Mouse (Mus musculus): ENCODE data around the gene Atxn2l. TPM values are rescaled to one million over a fixed set of nuclear protein-coding genes. Genes with fewer than 3 reads are reported as not detected.

Atxn2l gene
- polyA plus RNA-seq, 1 experiment from 2014 or later, result 30.3 TPM

DNA sequence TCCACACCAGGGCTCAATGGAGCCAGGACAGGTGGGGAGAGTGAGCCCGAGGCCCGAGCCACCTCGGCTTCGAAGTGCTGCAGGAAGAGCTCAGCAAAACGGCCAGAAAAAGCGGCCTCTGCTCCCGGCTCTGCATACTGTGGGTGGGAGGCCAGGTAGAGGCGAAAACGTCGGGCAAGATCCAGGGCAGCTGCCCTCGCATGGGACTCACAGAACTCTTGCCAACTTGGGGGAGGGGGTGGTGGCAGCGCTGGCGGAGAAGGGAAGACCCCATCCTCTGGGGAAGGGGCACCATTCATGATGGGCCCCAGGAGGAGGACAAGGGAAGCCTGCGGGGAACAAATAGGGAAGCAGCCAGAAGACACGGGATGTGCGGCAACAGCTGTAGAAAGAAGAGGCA, 30.5 kb downstream of the Atxn2l start:
- Histone ChIP-seq H3K4me1 (replicated peaks; ENCODE audit: insufficient read depth, low read length) (peaks cover 17% of the 10 kb centered on the region; the same call in 1 of the 2 replicates), H3K27ac (no peak overlapping the region), H3K9ac (ENCODE audit: low read depth, low read length) (no peak overlapping the region), H3K36me3 (ENCODE audit: insufficient read depth, low read length) (peaks cover 46% of the 10 kb centered on the region), H3K9me3 (replicated peaks; ENCODE audit: low read length) (no peaks in the 10 kb centered on the region), H3K4me2 (ENCODE audit: low read length) (no peak overlapping the region), H3K27me3 (ENCODE audit: insufficient read depth, low read length) (no peaks in the 10 kb centered on the region), H3K4me3 (replicated peaks; ENCODE audit: low read depth, low read length) (no peak overlapping the region)
- ATAC-seq (replicated peaks; ENCODE audit: low FRiP score, low read depth) (no peak), DNase-seq (ENCODE audit: low spot score) (no peak)
- WGBS, result 92% methylated on average over 16 of the region's 16 CpGs
- TF ChIP-seq CTCF (IDR thresholded peaks at IDR 0.05; ENCODE audit: low read depth), result no peak

DNA sequence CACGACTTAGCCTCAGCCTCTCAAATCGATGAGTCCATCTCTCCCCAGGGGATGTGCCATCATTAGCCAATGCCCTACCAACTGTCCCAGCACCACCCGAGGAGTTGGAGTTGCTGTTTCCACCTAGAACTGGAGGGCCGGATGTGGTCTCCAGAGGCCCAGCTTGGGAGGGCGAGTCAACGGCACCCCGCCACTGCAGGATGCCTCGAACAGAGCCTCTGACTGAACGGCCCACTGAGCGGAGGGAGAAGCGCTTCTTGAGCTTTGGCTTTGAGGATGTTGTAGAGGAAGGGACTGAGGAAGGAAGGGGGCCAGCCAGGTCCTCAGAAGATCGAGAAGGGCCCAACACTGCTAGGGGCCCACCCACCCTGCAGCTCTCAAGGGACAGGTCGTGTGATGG, 30.9 kb downstream of the Atxn2l start:
- WGBS, result 81% methylated on average over 13 of the region's 13 CpGs
- DNase-seq (ENCODE audit: low spot score), result no peak
- Histone ChIP-seq H3K9me3 (replicated peaks; ENCODE audit: low read length) (no peaks in the 10 kb centered on the region), H3K4me2 (ENCODE audit: low read length) (no peak overlapping the region), H3K4me1 (replicated peaks; ENCODE audit: insufficient read depth, low read length) (peaks cover 17% of the 10 kb centered on the region; the same call in 1 of the 2 replicates), H3K4me3 (replicated peaks; ENCODE audit: low read depth, low read length) (no peak overlapping the region), H3K27me3 (ENCODE audit: insufficient read depth, low read length) (no peaks in the 10 kb centered on the region), H3K9ac (ENCODE audit: low read depth, low read length) (no peak overlapping the region), H3K36me3 (ENCODE audit: insufficient read depth, low read length) (peaks cover 51% of the 10 kb centered on the region), H3K27ac (no peak overlapping the region)
- ATAC-seq (replicated peaks; ENCODE audit: low FRiP score, low read depth), result no peak
- no peak for TF ChIP-seq CTCF (IDR thresholded peaks at IDR 0.05; ENCODE audit: low read depth)

DNA sequence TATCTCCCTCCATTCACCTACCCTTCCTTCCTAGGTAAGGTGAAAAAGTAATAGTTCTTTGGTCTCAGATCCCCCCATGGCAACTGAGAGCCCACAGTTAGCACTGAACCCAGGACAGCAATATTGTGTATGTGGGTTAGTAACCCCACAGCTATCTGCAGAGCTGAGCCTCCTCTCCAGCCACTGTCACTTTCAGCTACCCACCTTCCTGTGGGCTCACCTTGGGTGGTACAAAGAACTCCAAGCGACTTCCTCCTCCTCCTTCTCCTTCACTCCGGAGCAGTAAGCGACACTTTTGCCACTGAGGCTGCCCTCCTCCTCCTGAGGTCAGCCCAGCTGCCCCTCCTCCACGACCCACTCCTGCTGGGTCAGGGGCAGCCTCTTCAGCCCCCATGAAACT, 31.4 kb downstream of the Atxn2l start:
- Histone ChIP-seq H3K4me3 (replicated peaks; ENCODE audit: low read depth, low read length) (no peak overlapping the region), H3K4me2 (ENCODE audit: low read length) (no peak overlapping the region), H3K9me3 (replicated peaks; ENCODE audit: low read length) (no peaks in the 10 kb centered on the region), H3K36me3 (ENCODE audit: insufficient read depth, low read length) (peaks cover 55% of the 10 kb centered on the region), H3K9ac (ENCODE audit: low read depth, low read length) (no peak overlapping the region), H3K4me1 (replicated peaks; ENCODE audit: insufficient read depth, low read length) (peaks cover 17% of the 10 kb centered on the region; the same call in 1 of the 2 replicates), H3K27ac (no peak overlapping the region), H3K27me3 (ENCODE audit: insufficient read depth, low read length) (no peaks in the 10 kb centered on the region)
- ATAC-seq (replicated peaks; ENCODE audit: low FRiP score, low read depth) (no peak), DNase-seq (ENCODE audit: low spot score) (no peak)
- no peak for TF ChIP-seq CTCF (IDR thresholded peaks at IDR 0.05; ENCODE audit: low read depth)
- WGBS, result 68% methylated on average over 4 of the region's 4 CpGs

GRCm38 (mm10) chr7:126471361-126471760, 31.9 kb downstream of the Atxn2l start:
- no peak overlapping the region for H3K9ac ChIP-seq (ENCODE audit: low read depth, low read length)
- H3K36me3 ChIP-seq (ENCODE audit: insufficient read depth, low read length), result peaks cover 55% of the 10 kb centered on the region
- 84% methylated on average over 5 of the region's 5 CpGs for WGBS
- DNase-seq (ENCODE audit: low spot score), result no peak
- ATAC-seq (replicated peaks; ENCODE audit: low FRiP score, low read depth), result no peak
- H3K4me3 ChIP-seq (replicated peaks; ENCODE audit: low read depth, low read length), result no peak overlapping the region
- no peaks in the 10 kb centered on the region for H3K9me3 ChIP-seq (replicated peaks; ENCODE audit: low read length)
- H3K27ac ChIP-seq, result no peak overlapping the region
- TF ChIP-seq CTCF (IDR thresholded peaks at IDR 0.05; ENCODE audit: low read depth), result no peak
- peaks cover 17% of the 10 kb centered on the region; the same call in 1 of the 2 replicates for H3K4me1 ChIP-seq (replicated peaks; ENCODE audit: insufficient read depth, low read length)
- no peak overlapping the region for H3K4me2 ChIP-seq (ENCODE audit: low read length)
- H3K27me3 ChIP-seq (ENCODE audit: insufficient read depth, low read length), result no peaks in the 10 kb centered on the region

DNA sequence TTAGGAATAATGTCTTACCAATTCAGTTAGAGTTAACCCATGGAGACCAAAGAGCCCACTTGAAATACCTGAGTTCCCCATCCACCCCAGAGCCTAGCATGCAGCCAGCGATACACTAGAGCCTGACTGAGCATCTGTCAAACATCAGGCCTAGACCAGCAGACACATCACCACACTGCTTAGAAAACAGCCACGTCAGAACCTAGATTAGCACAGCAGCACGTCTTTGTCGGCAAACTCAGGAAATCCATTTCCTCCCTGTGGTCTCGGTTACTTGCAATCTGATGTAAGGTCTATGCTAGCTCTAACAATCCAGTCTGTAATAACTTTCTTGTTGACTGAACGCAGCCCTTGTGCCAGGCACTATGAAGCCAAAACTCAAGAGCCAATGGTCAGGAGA, 33.2 kb downstream of the Atxn2l start:
- Histone ChIP-seq H3K4me1 (replicated peaks; ENCODE audit: insufficient read depth, low read length) (peaks cover 11% of the 10 kb centered on the region; the same call in 1 of the 2 replicates), H3K9ac (ENCODE audit: low read depth, low read length) (no peak overlapping the region), H3K9me3 (replicated peaks; ENCODE audit: low read length) (no peaks in the 10 kb centered on the region), H3K27me3 (ENCODE audit: insufficient read depth, low read length) (no peaks in the 10 kb centered on the region), H3K4me2 (ENCODE audit: low read length) (no peak overlapping the region), H3K4me3 (replicated peaks; ENCODE audit: low read depth, low read length) (no peak overlapping the region), H3K36me3 (ENCODE audit: insufficient read depth, low read length) (peaks cover 55% of the 10 kb centered on the region), H3K27ac (no peak overlapping the region)
- TF ChIP-seq CTCF (IDR thresholded peaks at IDR 0.05; ENCODE audit: low read depth), result no peak
- WGBS, result 76% methylated on average over 6 of the region's 6 CpGs
- no peak for ATAC-seq (replicated peaks; ENCODE audit: low FRiP score, low read depth)
- DNase-seq (ENCODE audit: low spot score), result no peak

- H3K36me3 ChIP-seq (ENCODE audit: insufficient read depth, low read length), result peaks cover 55% of the 10 kb centered on the region
These were observed 35.2 kb downstream of the Atxn2l start for GRCm38 (mm10) chr7:126467834-126468627.

More at GRCm38 (mm10) chr7:126467834-126468627, 35.2 kb downstream of the Atxn2l start:
- H3K27ac ChIP-seq, result no peak overlapping the region
- H3K4me2 ChIP-seq (ENCODE audit: low read length), result no peak overlapping the region
- no peak for TF ChIP-seq CTCF (IDR thresholded peaks at IDR 0.05; ENCODE audit: low read depth)
- 88% methylated on average over 17 of the region's 18 CpGs for WGBS
- DNase-seq (ENCODE audit: low spot score) (no peak), ATAC-seq (replicated peaks; ENCODE audit: low FRiP score, low read depth) (no peak)
- H3K4me3 ChIP-seq (replicated peaks; ENCODE audit: low read depth, low read length), result no peak overlapping the region
- H3K9me3 ChIP-seq (replicated peaks; ENCODE audit: low read length), result no peaks in the 10 kb centered on the region
- no peak overlapping the region for H3K9ac ChIP-seq (ENCODE audit: low read depth, low read length)
- no peaks in the 10 kb centered on the region for H3K27me3 ChIP-seq (ENCODE audit: insufficient read depth, low read length)
- H3K4me1 ChIP-seq (replicated peaks; ENCODE audit: insufficient read depth, low read length), result no peaks in the 10 kb centered on the region; the same call in 1 of the 2 replicates
